Mouse (Mus musculus) left cerebral cortex, adult 2 months (tissue): ENCODE measurements around the gene Ptrh2. TPM values are rescaled to one million over a fixed set of nuclear protein-coding genes. Genes with fewer than 3 reads are reported as not detected.

Experiments used
- DNase-seq, 2 experiments: peaks; one replicate each; pipeline ENCODE4 v3.0.0; 2021 to 2022; ENCODE audit warnings: low spot score in 2 of 2, mixed read lengths in 1 of 2; ENCODE audit errors: extremely low spot score in 1 of 2
- H3K27ac ChIP-seq: fragments of 200-600 bp; 2 replicates; pipeline ENCODE4 v1.8.1; 2022
- H3K4me3 ChIP-seq: fragments of 200-600 bp; 2 replicates; pipeline ENCODE4 v1.8.1; 2022
- CTCF ChIP-seq: fragments of 200-600 bp; IDR thresholded peaks from 2 replicates; pipeline ENCODE4 v1.8.1; 2022; ENCODE audit warnings: antibody characterized with exemption, mild to moderate bottlenecking, moderate library complexity
- intact Hi-C: fragments of 180-260 bp; cut with DNase I; formaldehyde crosslinking; loops from one replicate; pipeline ENCODE4 v1.15.1; 2025
- total RNA-seq, 2 experiments: library from RNA; stranded (reverse); gene quantifications; 2 replicates each; pipeline ENCODE4 v1.2.3; 2021

The Ptrh2 gene
- total RNA-seq, 2 experiments from 2014 or later: 7.2 to 7.9 TPM

DNA sequence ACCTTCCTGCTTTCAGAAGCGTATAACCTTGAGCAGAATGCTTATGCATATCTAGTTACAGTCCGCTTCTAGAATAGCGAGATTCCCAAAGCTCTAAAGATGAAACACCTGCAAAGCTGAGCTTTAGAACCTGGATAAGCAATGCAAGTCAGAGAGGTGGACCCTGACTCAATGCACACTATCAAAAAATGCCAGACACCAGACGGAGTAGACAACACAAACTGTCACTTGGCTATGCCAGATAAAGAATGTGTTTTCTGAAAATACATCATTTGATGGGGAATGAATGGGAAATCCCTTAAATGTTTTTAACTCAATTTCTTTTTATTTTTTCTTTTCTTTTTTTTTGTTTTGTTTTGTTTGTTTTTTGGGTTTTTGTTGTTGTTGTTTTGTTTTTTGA lies 8.3 kb upstream of the Ptrh2 start:
- Histone ChIP-seq H3K27ac (peak overlapping the region; percentile 42; the same call in 1 of the 2 replicates), H3K4me3 (no peak overlapping the region)
- intact Hi-C loops: no loop called here
- DNase-seq: no peak
- no peak for TF ChIP-seq CTCF

DNA sequence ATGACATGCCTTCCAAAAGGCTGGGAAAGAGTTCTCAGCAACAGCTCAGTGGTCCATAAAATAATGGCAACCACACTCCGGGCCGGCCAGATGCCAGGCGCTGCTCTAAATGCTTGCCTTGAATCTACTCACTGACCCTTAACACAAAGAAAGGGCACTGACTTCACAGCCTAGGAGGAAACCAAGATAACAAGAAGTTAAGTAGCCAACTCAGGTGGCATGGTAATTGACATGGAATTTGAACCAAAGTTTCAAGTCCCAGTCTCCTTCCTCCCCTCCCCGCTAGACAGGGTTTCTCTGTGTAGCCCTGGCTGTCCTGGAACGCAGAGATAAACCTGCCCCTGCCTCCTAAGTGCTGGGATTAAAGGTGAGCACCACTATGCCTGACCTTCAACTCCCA lies 4.8 kb upstream of the Ptrh2 start:
- DNase-seq: no peak
- H3K4me3 ChIP-seq: no peak overlapping the region
- TF ChIP-seq CTCF: no peak
- no peak overlapping the region for H3K27ac ChIP-seq
- intact Hi-C loops: no loop called here

DNA sequence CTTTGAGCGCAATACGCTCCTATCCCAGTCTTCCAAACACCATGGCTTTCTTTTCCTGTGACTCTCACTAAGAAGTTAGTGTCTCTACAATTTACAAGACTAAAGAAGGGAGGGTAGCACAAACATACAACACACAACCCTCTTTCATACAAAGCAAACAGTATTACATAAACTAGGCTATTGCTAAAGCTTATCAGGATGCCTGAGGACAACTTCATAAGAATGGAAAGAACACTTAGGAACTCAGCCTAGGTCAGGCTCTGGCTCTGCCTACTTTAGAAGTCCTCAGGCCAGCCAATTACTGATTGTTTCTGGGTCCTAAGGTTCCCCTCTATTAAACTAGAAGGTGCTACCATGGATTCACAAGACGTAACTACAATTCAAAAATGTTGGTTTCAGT lies 3.1 kb upstream of the Ptrh2 start:
- H3K27ac ChIP-seq: no peak overlapping the region
- intact Hi-C loops: no loop called here

DNA sequence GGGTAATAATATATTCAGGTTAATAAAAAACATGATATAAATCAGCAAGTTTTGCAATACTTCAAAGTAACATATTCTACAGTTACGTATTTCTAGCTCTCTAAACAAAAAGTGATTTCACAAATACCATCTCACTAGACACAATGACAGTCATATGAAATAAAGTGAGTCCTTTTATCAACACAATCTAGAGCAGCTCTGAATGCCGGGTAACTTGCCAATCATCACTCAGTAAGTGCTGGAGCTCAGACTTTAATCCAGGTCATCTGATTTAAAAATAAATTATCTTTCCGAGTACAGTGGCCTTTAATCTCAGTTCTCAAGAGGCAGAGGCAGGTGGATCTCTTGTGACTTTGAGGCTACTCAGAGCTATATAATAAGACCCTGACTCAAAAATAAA lies 2.4 kb upstream of the Ptrh2 start:
- Histone ChIP-seq H3K27ac (no peak overlapping the region), H3K4me3 (no peak overlapping the region)
- DNase-seq: no peak
- TF ChIP-seq CTCF: no peak
- intact Hi-C loops: no loop called here

More for the DNA sequence above, 3.1 kb upstream of the Ptrh2 start:
- TF ChIP-seq CTCF: no peak
- DNase-seq: no peak
- H3K4me3 ChIP-seq: no peak overlapping the region

DNA sequence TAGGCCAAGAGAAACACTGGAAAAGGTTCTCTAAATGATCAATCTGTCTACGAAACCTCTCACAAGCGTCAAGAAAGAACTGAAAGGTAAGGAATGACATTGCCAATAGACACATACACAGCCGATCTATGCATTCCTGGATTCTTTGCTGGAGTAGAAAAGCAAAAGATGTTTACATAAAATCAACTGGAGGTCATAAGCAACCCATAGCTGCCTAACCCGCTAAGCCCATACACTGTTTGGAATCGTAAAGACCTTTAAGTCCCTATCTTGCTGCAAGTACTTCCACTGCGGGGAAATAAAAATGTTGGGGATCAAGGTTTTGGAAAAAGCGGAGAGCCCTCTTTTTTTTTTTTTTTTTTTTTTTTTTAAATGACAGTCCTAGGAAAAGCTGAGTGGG lies 924 bp upstream of the Ptrh2 start:
- H3K27ac ChIP-seq: peak overlapping the region; percentile 85
- no peak for DNase-seq
- intact Hi-C loops: loop anchor here (1.0 kb wide), 1 partner anchor 74 kb away; the partner anchor contains the start of gene Cltc
- TF ChIP-seq CTCF: no peak
- H3K4me3 ChIP-seq: peak overlapping the region; percentile 98

DNA sequence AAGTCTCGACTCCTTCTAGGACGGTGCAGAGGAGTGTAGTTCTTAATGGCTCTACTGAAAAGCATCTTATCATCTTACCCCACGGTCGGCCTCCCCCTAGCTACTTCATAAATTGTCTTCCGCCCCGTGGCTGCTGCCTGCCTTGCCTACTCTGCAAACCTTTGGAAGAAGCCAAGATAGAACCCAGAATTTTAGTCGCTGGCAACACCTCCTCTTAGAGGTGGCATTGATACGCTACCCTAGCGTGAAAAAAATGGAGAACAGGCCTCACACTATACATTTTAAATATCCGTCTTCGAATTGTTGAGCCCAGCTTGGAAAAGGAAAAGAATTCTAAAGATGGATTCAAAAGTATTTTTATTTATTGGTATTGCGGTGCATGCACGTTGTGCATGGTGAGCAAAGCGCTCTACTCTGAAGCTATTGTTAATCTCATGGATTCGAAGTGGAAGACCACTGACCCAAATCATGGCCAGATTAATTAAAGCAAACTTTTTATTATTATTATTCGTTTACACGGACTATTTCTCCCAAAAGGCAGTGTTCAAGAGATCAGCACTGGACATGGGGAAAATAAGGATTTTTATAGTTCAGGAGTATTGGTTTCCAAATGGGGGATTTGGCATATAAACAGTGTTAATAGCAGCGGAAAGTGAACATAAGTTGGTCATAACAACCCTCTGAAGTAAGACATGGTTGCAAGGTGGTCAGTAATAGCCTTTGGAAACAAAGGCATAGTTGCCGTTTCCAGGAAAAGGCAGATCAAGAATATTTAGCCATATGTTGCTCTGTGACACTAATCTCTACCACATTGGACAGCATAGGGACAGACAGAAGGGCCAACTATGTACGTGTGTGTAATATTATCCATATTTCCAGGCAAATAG lies 584 bp downstream of the Ptrh2 start:
- peak overlapping the region; percentile 98 for H3K4me3 ChIP-seq
- DNase-seq: no peak
- intact Hi-C loops: no loop called here
- H3K27ac ChIP-seq: peak overlapping the region; percentile 85
- no peak for TF ChIP-seq CTCF

DNA sequence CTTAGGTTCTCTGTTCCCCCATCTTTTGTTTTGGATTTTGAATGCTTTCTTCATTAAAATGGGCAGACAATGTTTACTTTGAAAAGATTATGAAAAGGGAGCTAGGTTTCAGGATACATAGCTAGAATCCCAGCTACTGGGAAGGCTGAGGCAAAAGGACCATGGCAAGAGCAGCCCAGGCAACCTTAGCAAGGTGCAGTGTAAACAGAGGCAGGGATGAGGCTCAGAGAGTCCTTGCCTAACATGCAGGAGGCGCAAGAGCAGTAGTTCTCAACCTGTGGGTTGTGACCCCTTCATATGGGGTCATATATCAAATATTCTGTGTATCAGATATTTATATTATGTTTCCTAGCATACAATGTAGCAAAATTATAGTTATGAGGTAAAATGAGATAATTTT lies 1.6 kb downstream of the Ptrh2 start:
- intact Hi-C loops: no loop called here
- DNase-seq: no peak
- H3K4me3 ChIP-seq: no peak overlapping the region
- no peak for TF ChIP-seq CTCF
- no peak overlapping the region for H3K27ac ChIP-seq

DNA sequence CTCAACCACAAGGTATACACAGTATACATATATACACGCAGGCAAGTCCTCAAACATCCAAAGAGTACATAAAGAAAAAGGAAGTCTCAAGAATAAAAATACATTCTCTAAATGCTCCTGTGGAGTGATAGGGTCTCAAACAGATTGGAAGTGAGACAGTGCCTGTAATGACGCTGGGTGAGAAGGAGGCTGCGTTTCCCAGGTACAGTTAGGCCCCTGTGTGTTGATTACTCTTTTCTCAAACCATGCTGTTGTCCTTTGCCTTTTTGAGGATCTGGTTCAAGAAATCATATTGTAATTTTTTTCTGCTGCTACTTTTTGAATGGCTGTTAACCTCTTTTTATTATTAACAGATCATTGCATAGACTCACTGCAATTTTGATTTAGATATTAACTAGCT lies 6.6 kb downstream of the Ptrh2 start:
- DNase-seq: no peak
- intact Hi-C loops: no loop called here
- no peak for TF ChIP-seq CTCF
- Histone ChIP-seq H3K4me3 (no peak overlapping the region), H3K27ac (no peak overlapping the region)

DNA sequence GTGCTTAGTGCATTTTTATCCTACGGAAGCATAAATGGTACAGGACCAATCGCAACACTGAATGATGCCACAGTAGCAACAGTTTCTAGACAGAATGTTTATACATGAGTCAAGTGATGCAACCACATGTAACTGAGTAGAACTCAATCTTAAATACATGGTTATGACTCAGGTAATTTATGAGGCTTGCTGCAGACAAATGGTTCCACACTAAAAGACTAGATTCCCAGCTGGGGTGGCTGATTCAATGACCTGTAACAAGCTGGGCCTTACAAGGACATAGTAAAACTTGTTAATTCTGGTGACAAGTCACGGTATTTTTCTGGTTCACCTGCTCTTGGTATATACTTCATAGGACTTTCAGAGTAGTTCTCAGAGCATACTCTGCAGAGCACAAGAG lies 7.7 kb downstream of the Ptrh2 start:
- Histone ChIP-seq H3K27ac (no peak overlapping the region), H3K4me3 (no peak overlapping the region)
- no peak for TF ChIP-seq CTCF
- DNase-seq: no peak
- intact Hi-C loops: no loop called here

DNA sequence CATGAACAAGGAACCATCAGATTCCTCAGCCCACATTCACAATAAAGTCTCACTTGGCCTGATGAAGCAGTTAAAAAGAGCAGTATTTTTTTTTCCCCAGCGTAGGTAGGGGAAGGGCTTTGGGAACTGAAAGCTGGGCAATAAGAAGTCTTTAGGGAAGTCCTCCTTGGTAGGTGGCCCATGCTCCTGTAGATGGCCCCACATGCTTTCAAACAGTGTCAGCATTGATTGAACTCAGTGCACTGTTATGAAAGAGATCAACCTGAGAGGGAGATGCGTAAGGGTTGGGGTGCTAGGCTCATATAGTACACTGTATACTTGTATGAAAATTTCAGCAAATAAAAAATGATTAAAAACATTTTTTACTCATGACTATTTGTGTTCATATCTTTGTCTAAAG lies 8.2 kb downstream of the Ptrh2 start:
- intact Hi-C loops: no loop called here
- Histone ChIP-seq H3K4me3 (no peak overlapping the region), H3K27ac (no peak overlapping the region)
- no peak for DNase-seq
- TF ChIP-seq CTCF: no peak

DNA sequence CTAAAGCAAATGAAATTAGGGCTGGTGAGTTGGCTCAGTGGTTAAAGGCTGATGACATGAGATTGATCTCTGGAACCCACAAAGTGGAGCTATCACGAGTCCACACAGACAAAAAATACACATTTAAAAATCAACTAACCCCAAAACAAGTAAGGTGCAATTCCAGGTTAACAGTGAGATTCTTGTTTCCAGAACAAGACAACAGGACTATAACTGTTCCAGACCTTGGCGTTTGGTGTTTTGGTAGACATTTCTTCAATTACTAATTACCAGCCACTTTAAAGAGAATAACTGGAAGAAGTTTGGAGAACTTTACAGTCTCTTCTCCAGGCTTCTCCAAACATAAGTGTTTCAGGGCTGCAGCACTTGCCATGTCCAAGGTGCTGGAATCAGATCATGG lies 8.8 kb downstream of the Ptrh2 start:
- DNase-seq: no peak
- TF ChIP-seq CTCF: no peak
- Histone ChIP-seq H3K27ac (no peak overlapping the region), H3K4me3 (no peak overlapping the region)
- intact Hi-C loops: no loop called here

DNA sequence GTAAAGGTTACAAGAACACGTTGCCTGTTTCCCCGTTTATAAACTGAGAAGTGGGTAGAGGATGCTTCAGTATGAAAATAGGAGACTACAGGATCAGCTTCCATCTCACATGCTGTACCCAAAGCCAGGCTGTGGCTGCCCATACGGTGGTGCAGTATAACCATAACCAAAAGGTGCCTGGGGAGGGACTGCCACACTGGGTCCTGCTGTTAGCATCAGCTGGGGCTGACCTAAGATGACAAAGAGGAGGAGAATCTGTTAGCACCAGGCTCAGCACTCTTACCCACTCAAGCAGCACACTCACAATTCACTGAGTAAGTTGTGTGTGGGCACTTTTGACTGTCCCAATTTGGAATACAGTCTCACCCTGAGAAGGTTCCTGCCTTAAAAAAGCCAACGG lies 11.7 kb downstream of the Ptrh2 start:
- H3K4me3 ChIP-seq: no peak overlapping the region
- no peak for TF ChIP-seq CTCF
- DNase-seq: no peak
- intact Hi-C loops: no loop called here
- H3K27ac ChIP-seq: no peak overlapping the region

DNA sequence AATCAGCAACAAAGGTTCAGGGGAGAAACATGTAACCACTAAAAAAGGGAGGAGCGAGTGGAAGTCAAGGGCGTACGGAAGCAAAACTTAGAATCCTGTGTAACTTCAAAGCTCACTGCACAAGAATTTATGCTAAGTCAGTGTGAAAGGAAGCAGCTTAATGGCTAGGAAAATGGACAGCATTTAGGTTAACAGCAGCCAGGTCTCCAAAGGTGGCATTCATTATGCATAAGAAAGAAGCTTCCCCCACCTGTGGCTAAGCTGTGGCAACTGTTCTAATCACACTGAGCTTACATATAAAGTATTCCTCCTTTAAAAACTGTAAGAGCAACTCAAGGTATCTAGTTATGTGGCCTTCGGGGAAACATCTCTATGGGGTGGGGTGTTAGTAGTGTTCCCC lies 17.4 kb downstream of the Ptrh2 start:
- no peak for TF ChIP-seq CTCF
- no peak overlapping the region for H3K27ac ChIP-seq
- intact Hi-C loops: no loop called here
- H3K4me3 ChIP-seq: no peak overlapping the region
- no peak for DNase-seq
